ENCODE assay signal across 8 mouse cellular contexts in the genomic region with DNA sequence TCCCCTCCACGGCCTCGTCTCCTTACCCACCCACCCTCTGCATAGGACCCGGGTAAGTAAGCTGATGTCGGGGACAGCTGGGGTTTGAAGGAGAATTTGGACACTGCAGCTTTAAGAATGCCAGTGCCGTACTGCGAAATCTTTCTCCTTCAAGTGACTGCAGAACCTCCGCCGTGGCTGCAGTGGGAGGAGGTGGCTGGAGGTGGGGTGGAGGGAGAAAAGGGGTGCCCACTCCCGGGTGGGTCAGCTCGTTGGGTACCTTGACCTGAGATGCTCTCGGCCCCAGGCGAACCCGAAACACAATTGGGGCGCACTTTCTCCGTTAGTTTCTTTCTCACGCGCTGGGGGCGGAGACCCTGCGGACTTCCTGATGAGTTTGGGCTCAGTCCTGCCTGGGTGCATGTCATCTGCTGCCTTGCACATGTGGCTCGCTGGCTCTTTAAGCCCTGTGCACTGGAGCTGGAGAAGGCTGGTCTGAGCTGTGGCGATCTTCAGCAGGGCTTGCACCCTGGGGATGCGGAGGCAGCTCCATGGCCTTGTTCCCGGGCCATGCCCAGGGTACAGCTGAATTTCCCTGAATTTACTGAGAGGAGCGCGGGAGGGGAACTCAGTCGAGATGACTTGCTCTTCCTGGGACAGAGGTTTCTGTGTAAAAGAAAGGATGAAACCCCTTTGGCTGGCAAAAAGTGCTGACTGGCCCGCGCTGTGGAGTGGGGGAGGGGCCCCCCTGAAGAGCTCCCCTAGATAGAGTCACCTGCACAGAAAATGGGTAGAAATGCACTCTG. TPM values are rescaled to one million over a fixed set of nuclear protein-coding genes. Genes with fewer than 3 reads are reported as not detected.
A peak's percentile ranks its signal among the peaks of the same experiment; 100 is the strongest.
DNase-seq lines count a peak whose midpoint lies in the region; ATAC-seq and TF ChIP-seq lines count a peak whose summit lies in the region.

No protein-coding gene starts in this region.

- in situ Hi-C loops in ES-E14 (cut with MboI; ENCODE audit: low sequenced_read_pairs in 2 of 2, unreplicated experiment in 2 of 2) = no loop called here

- no peak overlapping the region for H3K27ac ChIP-seq in heart, embryonic 11.5 days (ENCODE audit: low read depth, low read length)
- no peak overlapping the region for H3K27ac ChIP-seq in ES-E14 (ENCODE audit: insufficient read depth, low read depth, low read length, poor library complexity, severe bottlenecking)
- no peak overlapping the region for H3K27ac ChIP-seq in hindbrain, embryonic 13.5 days
- H3K27ac ChIP-seq in liver, embryonic 13.5 days = no peak overlapping the region
- H3K27ac ChIP-seq in olfactory bulb, adult 2 months (ENCODE audit: insufficient read depth, low read depth, low read length) = no peak overlapping the region

- H3K4me3 ChIP-seq in heart, embryonic 11.5 days (ENCODE audit: low read depth, low read length) = peak overlapping the region; percentile 52
- H3K4me3 ChIP-seq in ES-E14 (ENCODE audit: insufficient read depth in 1 of 2, low read depth in 1 of 2, low read length in 2 of 2, poor library complexity in 1 of 2, severe bottlenecking in 1 of 2) = peak overlapping the region; percentile 9 to 33; a peak in 3 of 4 replicates
- peak overlapping the region; percentile 47 for H3K4me3 ChIP-seq in hindbrain, embryonic 13.5 days
- peak overlapping the region; percentile 46 for H3K4me3 ChIP-seq in liver, embryonic 13.5 days (replicated peaks)
- peak overlapping the region; percentile 58 for H3K4me3 ChIP-seq in olfactory bulb, adult 2 months (ENCODE audit: insufficient read depth, low read depth, low read length)

- TF ChIP-seq CTCF in olfactory bulb, adult 2 months (IDR thresholded peaks at IDR 0.05; ENCODE audit: insufficient read depth, low read depth, low read length) = peak; percentile 38; the same call in 1 of the 2 replicates

- H3K36me3 ChIP-seq in heart, embryonic 11.5 days (ENCODE audit: control insufficient read depth, insufficient read depth, low read length) = no peaks in the 10 kb centered on the region
- no peaks in the 10 kb centered on the region for H3K36me3 ChIP-seq in ES-E14 (ENCODE audit: control insufficient read depth, insufficient read depth, low read length, poor library complexity, severe bottlenecking)
- no peaks in the 10 kb centered on the region for H3K36me3 ChIP-seq in hindbrain, embryonic 13.5 days
- H3K36me3 ChIP-seq in liver, embryonic 13.5 days = no peaks in the 10 kb centered on the region

- H3K9me3 ChIP-seq in heart, embryonic 11.5 days (replicated peaks; ENCODE audit: control insufficient read depth, low read length) = no peaks in the 10 kb centered on the region
- no peaks in the 10 kb centered on the region for H3K9me3 ChIP-seq in ES-E14 (ENCODE audit: control insufficient read depth, insufficient read depth, low read depth, low read length)
- H3K9me3 ChIP-seq in hindbrain, embryonic 13.5 days = no peaks in the 10 kb centered on the region
- no peaks in the 10 kb centered on the region for H3K9me3 ChIP-seq in liver, embryonic 13.5 days (replicated peaks)

- peaks cover 76% of the 10 kb centered on the region for H3K27me3 ChIP-seq in heart, embryonic 11.5 days (ENCODE audit: control insufficient read depth, insufficient read depth, low read length)
- H3K27me3 ChIP-seq in hindbrain, embryonic 13.5 days = peaks cover 91% of the 10 kb centered on the region
- H3K27me3 ChIP-seq in liver, embryonic 13.5 days = peaks cover 91% of the 10 kb centered on the region

- under 1% methylated on average over 28 of the region's 28 CpGs for WGBS in heart, embryonic 11.5 days (ENCODE audit: insufficient replicate concordance)
- 1% methylated on average over 28 of the region's 28 CpGs for WGBS in hindbrain, embryonic 13.5 days
- 1% methylated on average over 28 of the region's 28 CpGs for WGBS in liver, embryonic 13.5 days (ENCODE audit: insufficient replicate concordance)
- WGBS in olfactory bulb, adult 2 months = under 1% methylated on average over 28 of the region's 28 CpGs

- ATAC-seq in heart, embryonic 11.5 days (replicated peaks; ENCODE audit: insufficient number of reproducible peaks, low FRiP score, low TSS enrichment) = no peak
- 0 out of 2 replicates have a peak, but pooled peaks have one; percentile 26 for ATAC-seq in hindbrain, embryonic 13.5 days (ENCODE audit: low FRiP score)
- ATAC-seq in liver, embryonic 13.5 days (ENCODE audit: low read depth) = no peak

- DNase-seq in heart, adult 8-10 months (ENCODE audit: low spot score) = no peak
- DNase-seq in ES-E14 (ENCODE audit: low read depth, low spot score) = no peak
- peak; percentile 69 for DNase-seq in embryo, embryonic 10.5 days (ENCODE audit: low spot score)
- no peak for DNase-seq in liver, embryonic 13.5 days
- no peak for DNase-seq in layer of hippocampus, postnatal 36 days

- 0 out of 2 replicates have a peak, but pooled peaks have one; percentile 20 for TF ChIP-seq POLR2A in olfactory bulb, adult 2 months (IDR thresholded peaks at IDR 0.05; ENCODE audit: insufficient read depth, low read depth, low read length)

- peak overlapping the region; percentile 65; the same call in 1 of the 2 replicates for H3K9ac ChIP-seq in heart, embryonic 11.5 days (ENCODE audit: low read depth, low read length)
- H3K9ac ChIP-seq in ES-E14 (ENCODE audit: insufficient read depth, low read depth, low read length, poor library complexity, severe bottlenecking) = no peak overlapping the region
- H3K9ac ChIP-seq in hindbrain, embryonic 13.5 days = peak overlapping the region; percentile 69
- H3K9ac ChIP-seq in liver, embryonic 13.5 days = 0 out of 2 replicates have a peak overlapping the region, but pooled peaks have one; percentile 10

- H3K4me1 ChIP-seq in heart, embryonic 11.5 days (ENCODE audit: control insufficient read depth, insufficient read depth, low read length) = peaks cover 24% of the 10 kb centered on the region
- peaks cover 0 to 4% of the 10 kb centered on the region in 2 experiments; a peak in 1 of 4 replicates for H3K4me1 ChIP-seq in ES-E14 (ENCODE audit: control insufficient read depth in 2 of 2, insufficient read depth in 2 of 2, low read length in 2 of 2, poor library complexity in 1 of 2)
- H3K4me1 ChIP-seq in hindbrain, embryonic 13.5 days (replicated peaks) = peaks cover 50% of the 10 kb centered on the region
- peaks cover 8% of the 10 kb centered on the region for H3K4me1 ChIP-seq in liver, embryonic 13.5 days (replicated peaks)
- H3K4me1 ChIP-seq in olfactory bulb, adult 2 months (ENCODE audit: control insufficient read depth, insufficient read depth, low read length) = peaks cover 30% of the 10 kb centered on the region

- peak overlapping the region; percentile 90 for H3K4me2 ChIP-seq in heart, embryonic 11.5 days
- H3K4me2 ChIP-seq in hindbrain, embryonic 13.5 days = peak overlapping the region; percentile 85
- peak overlapping the region; percentile 60 for H3K4me2 ChIP-seq in liver, embryonic 13.5 days

TF ChIP-seq in ES-E14, 5 proteins besides CTCF, POLR2A, EP300 and RAD21:
- TF ChIP-seq HCFC1 (IDR thresholded peaks at IDR 0.05; ENCODE audit: borderline replicate concordance, insufficient read depth, low read length) (no peak), CHD2 (IDR thresholded peaks at IDR 0.05; ENCODE audit: low read depth, low read length) (no peak), MAFK (IDR thresholded peaks at IDR 0.05; ENCODE audit: insufficient read depth, low read depth, low read length) (peak; percentile 52; the same call in 1 of the 2 replicates), ZNF384 (IDR thresholded peaks at IDR 0.05; ENCODE audit: low read depth, low read length) (no peak), ZC3H11A (IDR thresholded peaks at IDR 0.05; ENCODE audit: borderline replicate concordance, low read depth, low read length) (no peak)

RNA-seq across cellular contexts. Expression of a gene that starts 21.8 kb away (rescaled TPM):
- 4.8 and 6.2 TPM in 2 replicates for polyA plus RNA-seq in heart, embryonic 11.5 days (2014; fragmentation: Nextera tagmentation; extraction: Ambion mirVana)
- total RNA-seq in heart, adult 8-10 months (2022) = 10 to 100 TPM; 37.5 to 44.8 (median 41.2) TPM
- total RNA-seq in ES-E14 (2012; rRNA removed) = 17.6 and 19.0 TPM in 2 replicates
- polyA plus RNA-seq in hindbrain, embryonic 13.5 days (2015; fragmentation: Nextera tagmentation; extraction: Ambion mirVana) = 2.4 and 2.7 TPM in 2 replicates
- polyA plus RNA-seq in liver, embryonic 13.5 days (2015; fragmentation: Nextera tagmentation; extraction: Ambion mirVana) = 6.8 and 7.3 TPM in 2 replicates
- 170 TPM in 1 of 2 replicates, not detected in the other for polyA plus RNA-seq in olfactory bulb, adult 2 months (2012; ENCODE audit: insufficient read depth, insufficient read length, low replicate concordance, missing spikeins)
- total RNA-seq in layer of hippocampus, postnatal 36 days (2021) = 1 to 10 TPM; 7.2 to 10.0 TPM

RNA-seq across cellular contexts. Expression of a gene that starts 56.5 kb away (rescaled TPM):
- 1.3 and 1.5 TPM in 2 replicates for polyA plus RNA-seq in heart, embryonic 11.5 days (2014; fragmentation: Nextera tagmentation; extraction: Ambion mirVana)
- total RNA-seq in heart, adult 8-10 months (2022) = 10 to 100 TPM; 28.8 to 42.7 (median 39.0) TPM
- 0.58 and 0.71 TPM in 2 replicates for total RNA-seq in ES-E14 (2012; rRNA removed)
- polyA plus RNA-seq in hindbrain, embryonic 13.5 days (2015; fragmentation: Nextera tagmentation; extraction: Ambion mirVana) = 0.29 and 0.43 TPM in 2 replicates
- 0.10 and 0.12 TPM in 2 replicates for polyA plus RNA-seq in liver, embryonic 13.5 days (2015; fragmentation: Nextera tagmentation; extraction: Ambion mirVana)
- not detected in 2 replicates for polyA plus RNA-seq in olfactory bulb, adult 2 months (2012; ENCODE audit: insufficient read depth, insufficient read length, low replicate concordance, missing spikeins)
- 1 to 10 TPM; 1.2 to 1.3 TPM for total RNA-seq in layer of hippocampus, postnatal 36 days (2021)
